Mouse (Mus musculus): Measurements from ENCODE around the gene Ppp2r5a.

The Ppp2r5a gene

GRCm38 (mm10) chr1:191419421-191419820 lies 16.3 kb upstream of the Ppp2r5a start:
- in situ Hi-C loops (cut with MboI, MseI) = loop anchor here (25.0 kb wide), 2 partner anchors 1318 to 1343 kb away; partner anchors contain the start of gene Hhat (in 1 of the 2)

- in situ Hi-C loops (cut with MboI, MseI) = loop anchor here (25.0 kb wide), 2 partner anchors 1318 to 1343 kb away; partner anchors contain the start of gene Hhat (in 1 of the 2)
Measured at GRCm38 (mm10) chr1:191418936-191419335, 15.9 kb upstream of the Ppp2r5a start.

- in situ Hi-C loops (cut with MboI, MseI) = loop anchor here (25.0 kb wide), 2 partner anchors 1320 to 1345 kb away; partner anchors contain the start of gene Hhat (in 1 of the 2)
Measured at GRCm38 (mm10) chr1:191417111-191417510, 14.0 kb upstream of the Ppp2r5a start.

DNA sequence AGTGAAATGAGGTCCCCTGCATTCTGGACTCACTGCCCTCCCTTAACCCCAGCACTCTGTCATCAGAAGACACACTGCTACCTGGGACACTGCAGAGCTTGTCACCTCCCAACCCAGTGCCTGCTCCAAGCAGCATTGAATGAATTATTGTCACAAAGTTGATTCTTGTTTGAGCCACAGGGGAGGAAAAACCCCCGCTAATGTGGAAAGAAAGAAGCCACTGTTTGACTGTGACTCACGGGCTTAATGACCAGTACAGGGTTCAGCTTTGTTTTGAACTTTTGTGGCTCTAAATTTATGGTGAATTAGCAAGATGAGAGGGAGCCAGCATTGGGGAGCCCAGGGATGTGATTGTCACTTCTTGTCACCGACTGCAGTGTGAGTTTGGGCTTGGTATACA lies 13.5 kb upstream of the Ppp2r5a start:
- in situ Hi-C loops (cut with MboI, MseI) = loop anchor here (25.0 kb wide), 2 partner anchors 1321 to 1346 kb away; partner anchors contain the start of gene Hhat (in 1 of the 2)

- in situ Hi-C loops (cut with MboI, MseI) = loop anchor here (25.0 kb wide), 2 partner anchors 1323 to 1348 kb away; partner anchors contain the start of gene Hhat (in 1 of the 2)
Measured at GRCm38 (mm10) chr1:191414432-191414831, 11.4 kb upstream of the Ppp2r5a start.

DNA sequence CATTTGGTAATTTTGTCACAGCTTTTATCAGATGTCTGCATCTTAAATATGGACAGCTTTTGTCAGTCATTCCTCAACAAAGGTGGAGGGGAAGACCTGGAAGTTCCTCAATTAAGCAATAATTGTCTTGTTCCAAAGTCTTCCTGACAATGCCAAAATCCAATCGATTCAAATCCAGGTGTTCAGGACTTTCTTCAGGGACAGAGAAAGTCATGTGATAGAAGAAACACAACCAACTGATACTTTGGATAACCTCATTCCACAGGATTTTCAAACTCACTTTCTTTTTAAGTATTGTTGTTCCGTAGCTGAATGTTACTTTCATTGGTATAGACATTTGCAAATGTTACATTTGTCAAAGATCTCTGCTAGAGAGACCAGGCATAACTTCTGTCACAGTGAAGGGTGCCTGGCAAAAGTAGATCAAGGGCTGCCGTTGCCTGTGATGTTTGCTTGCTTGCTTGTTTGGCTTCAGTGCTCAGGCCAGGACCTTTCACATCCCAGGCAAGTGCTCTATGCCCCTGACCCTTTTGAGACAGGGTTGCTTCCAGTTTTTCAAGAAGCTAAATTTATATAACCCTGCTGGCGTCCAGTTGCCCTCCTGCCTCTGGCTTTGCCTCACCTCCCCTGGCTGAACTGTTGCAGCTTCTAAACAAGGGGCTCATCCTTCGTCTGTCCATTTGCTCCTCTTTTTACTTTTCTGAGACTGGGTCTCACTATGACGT lies 10.8 kb upstream of the Ppp2r5a start:
- in situ Hi-C loops (cut with MboI, MseI) = loop anchor here (25.0 kb wide), 2 partner anchors 1323 to 1348 kb away; partner anchors contain the start of gene Hhat (in 1 of the 2)

- in situ Hi-C loops (cut with MboI, MseI) = loop anchor here (25.0 kb wide), 2 partner anchors 1327 to 1352 kb away; partner anchors contain the start of gene Hhat (in 1 of the 2)
Measured at GRCm38 (mm10) chr1:191410294-191411036, 7.4 kb upstream of the Ppp2r5a start.

- in situ Hi-C loops (cut with MboI, MseI) = loop anchor here (25.0 kb wide), 2 partner anchors 1330 to 1355 kb away; partner anchors contain the start of gene Hhat (in 1 of the 2)
Measured at GRCm38 (mm10) chr1:191407246-191407645, 4.2 kb upstream of the Ppp2r5a start.

- in situ Hi-C loops (cut with MboI, MseI) = loop anchor here (25.0 kb wide), 2 partner anchors 1331 to 1356 kb away; partner anchors contain the start of gene Hhat (in 1 of the 2)
Measured at GRCm38 (mm10) chr1:191406516-191406915, 3.4 kb upstream of the Ppp2r5a start.

DNA sequence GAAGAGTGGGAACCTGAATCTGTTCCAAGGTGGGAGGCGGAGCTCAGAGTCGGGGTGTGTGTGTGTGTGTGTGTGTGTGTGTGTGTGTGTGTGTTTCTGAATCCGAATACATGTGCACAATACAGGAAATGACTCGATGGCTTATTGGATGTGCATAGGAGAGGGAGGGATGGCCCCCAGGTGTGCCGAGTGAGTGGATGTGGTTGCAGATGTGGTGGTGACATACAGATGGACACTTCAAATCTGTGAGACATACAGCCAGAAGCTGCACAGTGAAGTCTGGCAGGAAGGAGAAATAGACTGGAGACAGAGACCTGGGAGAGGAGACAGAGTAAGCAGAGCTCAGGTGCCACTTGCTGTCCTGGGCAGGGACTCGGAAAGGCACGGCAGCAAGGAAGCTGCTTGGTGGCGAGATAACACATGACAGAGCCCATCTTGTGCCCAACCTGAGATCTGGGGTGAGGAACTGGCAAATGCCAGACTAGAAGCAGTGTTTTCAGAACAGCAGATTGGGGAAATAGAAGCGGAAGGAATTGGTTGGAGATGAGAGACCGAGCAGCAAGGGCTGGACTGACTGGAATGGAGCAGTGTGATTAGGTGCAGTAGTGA lies 1.8 kb upstream of the Ppp2r5a start:
- in situ Hi-C loops (cut with MboI, MseI) = loop anchor here (25.0 kb wide), 2 partner anchors 1332 to 1357 kb away; partner anchors contain the start of gene Hhat (in 1 of the 2)

DNA sequence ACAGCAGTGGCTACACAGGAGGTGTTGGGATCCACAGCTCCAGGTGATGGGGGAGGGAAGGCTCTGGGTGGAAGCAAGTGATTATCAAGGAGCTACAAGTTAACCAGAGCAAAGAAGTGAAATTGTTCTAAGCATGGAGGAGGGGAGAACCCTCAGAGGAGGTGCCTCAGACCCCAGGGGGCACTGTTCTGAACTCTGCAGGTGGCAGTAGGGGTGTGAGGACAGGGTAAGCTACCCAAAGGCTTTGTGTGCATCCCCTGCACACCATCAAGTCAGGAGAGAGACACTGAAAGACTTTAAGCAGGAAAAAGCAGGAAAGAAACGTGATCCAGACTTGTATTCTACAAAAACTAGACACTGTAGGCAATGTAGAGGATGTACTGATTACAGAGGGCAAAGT lies 1.2 kb upstream of the Ppp2r5a start:
- in situ Hi-C loops (cut with MboI, MseI) = loop anchor here (25.0 kb wide), 2 partner anchors 1333 to 1358 kb away; partner anchors contain the start of gene Hhat (in 1 of the 2)

DNA sequence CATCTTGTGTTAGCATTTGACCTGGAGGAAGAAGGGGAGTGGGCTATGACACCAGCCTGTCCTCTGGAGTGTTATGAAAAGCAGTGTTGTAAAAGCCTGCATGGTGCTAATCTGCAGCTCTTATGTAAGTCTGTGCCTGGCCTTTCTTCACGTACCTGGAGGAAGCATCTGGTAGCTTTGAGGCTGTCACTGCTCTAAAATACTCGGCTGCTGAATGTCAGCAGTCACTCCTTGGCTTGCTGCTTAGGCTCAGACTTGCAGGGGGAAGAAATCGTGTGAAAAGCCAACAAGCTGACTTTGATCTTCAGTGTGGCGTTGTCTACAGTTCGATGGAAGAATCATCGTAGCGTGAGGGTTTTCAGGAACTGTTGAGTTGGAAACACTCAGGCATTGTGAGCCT lies 566 bp downstream of the Ppp2r5a start:
- in situ Hi-C loops (cut with MboI, MseI) = loop anchor here (25.0 kb wide), 2 partner anchors 1335 to 1360 kb away; partner anchors contain the start of gene Hhat (in 1 of the 2)

DNA sequence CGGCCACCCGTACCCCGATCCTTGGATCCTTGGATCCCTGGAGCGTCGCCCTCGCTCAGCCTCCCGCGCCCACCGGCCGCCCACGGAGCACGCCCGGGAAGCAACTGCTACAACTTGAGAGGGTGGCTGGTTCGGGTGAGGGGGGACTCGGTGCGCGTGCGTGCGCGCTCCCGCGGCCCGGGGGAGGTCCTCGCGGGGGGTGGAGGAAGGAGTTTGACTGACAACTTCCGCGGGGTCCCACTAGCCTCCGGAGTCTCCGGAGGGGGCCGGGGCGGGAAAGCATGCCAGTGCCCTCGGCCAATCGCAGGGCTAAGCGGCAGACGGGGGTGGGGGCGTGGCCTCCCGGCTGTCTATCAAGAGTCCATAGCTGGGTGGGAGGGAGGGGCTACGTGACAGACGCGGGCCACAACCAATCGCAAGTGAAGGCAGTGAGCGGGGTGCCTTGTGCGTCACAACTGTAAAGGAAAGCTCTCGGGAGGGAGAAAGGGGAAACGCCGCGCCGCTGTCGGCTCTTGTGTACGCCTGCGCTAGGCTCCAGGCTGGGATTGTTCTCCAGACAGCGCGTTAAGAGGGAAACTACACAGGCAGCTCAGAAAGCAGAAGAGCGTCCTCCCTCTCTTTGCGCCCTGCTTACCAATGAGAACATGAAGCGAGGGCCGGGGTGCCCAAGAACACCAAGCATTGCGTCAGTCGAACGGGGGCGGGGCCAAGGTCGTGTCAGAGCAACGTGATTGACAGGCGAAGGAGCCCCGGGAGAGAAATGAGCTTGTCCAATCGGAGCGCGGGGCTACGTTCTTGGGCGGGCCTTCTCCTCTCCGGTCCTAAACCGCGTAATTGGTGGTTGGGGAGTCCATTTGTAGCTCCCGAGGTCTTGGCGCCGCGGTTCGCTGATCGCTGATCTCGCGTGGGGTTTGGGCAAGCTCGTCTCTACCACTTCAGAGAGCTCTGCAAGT lies 5.9 kb downstream of the Ppp2r5a start:
- in situ Hi-C loops (cut with MboI, MseI) = no loop called here

- in situ Hi-C loops (cut with MboI, MseI) = no loop called here
Measured at GRCm38 (mm10) chr1:191396446-191396845, 6.6 kb downstream of the Ppp2r5a start.

GRCm38 (mm10) chr1:191395871-191396433 lies 7.1 kb downstream of the Ppp2r5a start:
- in situ Hi-C loops (cut with MboI, MseI) = no loop called here

DNA sequence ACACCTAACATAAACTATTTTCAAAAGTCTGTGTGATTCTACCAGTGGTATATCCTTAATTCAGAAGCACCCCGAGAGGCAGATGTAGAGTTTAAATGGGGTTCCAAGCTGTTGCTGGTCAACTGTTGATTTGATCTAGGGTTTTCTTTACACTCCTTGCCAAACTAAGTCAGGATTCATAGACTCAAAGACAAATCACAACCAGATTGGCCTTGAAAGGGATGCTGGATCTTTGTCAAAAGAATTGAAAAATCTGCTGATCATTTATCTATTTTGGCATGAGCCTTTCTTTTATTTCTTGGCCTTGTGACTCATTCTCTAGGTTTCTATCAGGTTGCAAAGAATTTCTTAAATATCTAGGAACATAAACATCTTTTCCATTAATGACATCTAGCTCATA lies 7.9 kb downstream of the Ppp2r5a start:
- in situ Hi-C loops (cut with MboI, MseI) = no loop called here

- in situ Hi-C loops (cut with MboI, MseI) = no loop called here
Measured at GRCm38 (mm10) chr1:191394126-191394525, 8.9 kb downstream of the Ppp2r5a start.

GRCm38 (mm10) chr1:191393536-191393935 lies 9.5 kb downstream of the Ppp2r5a start:
- in situ Hi-C loops (cut with MboI, MseI) = no loop called here

GRCm38 (mm10) chr1:191391311-191391710 lies 11.8 kb downstream of the Ppp2r5a start:
- in situ Hi-C loops (cut with MboI, MseI) = no loop called here
